Mouse (Mus musculus): ENCODE data around the gene Tpx2. TPM values are rescaled to one million over a fixed set of nuclear protein-coding genes. Genes with fewer than 3 reads are reported as not detected.

Gene Tpx2
- polyA plus RNA-seq, 1 experiment from 2014 or later, result 147 TPM

GRCm38 (mm10) chr2:152814213-152814874 lies 33.4 kb upstream of the Tpx2 start:
- H3K4me1 ChIP-seq, result peaks cover 20% of the 10 kb centered on the region
- H3K27me3 ChIP-seq (ENCODE audit: low read depth, poor library complexity, severe bottlenecking), result no peaks in the 10 kb centered on the region
- no peak overlapping the region for H3K27ac ChIP-seq
- no peak overlapping the region for H3K4me3 ChIP-seq
- DNase-seq (ENCODE audit: low spot score), result no peak
- no peaks in the 10 kb centered on the region for H3K9me3 ChIP-seq (replicated peaks)
- 87% methylated on average over 6 of the region's 6 CpGs for WGBS
- H3K36me3 ChIP-seq, result peaks cover 32% of the 10 kb centered on the region

DNA sequence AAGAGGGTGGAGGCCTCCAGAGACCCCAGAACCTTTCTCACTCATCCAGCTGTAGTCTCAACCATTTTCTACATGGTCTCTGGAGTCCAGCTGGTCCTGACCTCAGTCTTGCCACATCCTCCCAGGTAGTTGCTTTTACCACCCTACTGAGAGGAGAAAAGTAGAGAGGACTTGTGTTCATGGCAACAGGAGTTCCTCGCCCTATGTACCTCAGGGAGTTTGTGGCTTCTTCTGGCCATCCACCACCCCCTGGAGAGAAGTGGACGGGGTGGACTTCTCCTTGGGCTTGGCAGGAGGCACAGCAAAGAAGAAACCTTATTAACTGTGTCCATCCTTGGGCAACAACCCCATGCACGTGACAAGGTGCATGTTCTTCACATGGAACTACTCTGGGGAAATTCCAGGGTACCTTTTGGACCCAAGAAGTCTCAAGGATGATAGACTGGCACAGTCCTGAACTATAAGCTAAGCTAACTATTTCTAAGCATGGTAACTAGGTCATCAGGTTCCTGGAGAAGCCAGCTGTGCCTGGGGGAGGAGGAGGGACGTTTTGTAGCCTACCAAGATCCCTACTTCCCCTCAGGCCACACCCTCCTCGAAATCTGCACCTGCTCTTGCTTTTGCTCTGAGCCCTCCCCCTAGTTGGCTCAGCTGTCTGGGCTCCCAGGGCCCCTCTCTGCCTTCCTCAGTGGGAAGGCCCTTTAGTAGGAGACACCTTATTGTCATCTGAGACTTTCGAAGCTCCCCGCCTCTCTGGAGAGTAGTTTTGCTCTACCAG lies 31.7 kb upstream of the Tpx2 start:
- H3K9me3 ChIP-seq (replicated peaks), result no peaks in the 10 kb centered on the region
- peaks cover 37% of the 10 kb centered on the region for H3K4me1 ChIP-seq
- DNase-seq (ENCODE audit: low spot score), result no peak
- H3K4me3 ChIP-seq, result no peak overlapping the region
- no peaks in the 10 kb centered on the region for H3K27me3 ChIP-seq (ENCODE audit: low read depth, poor library complexity, severe bottlenecking)
- H3K27ac ChIP-seq, result 0 out of 2 replicates have a peak overlapping the region, but pooled peaks have one; percentile 17
- H3K36me3 ChIP-seq, result peaks cover 50% of the 10 kb centered on the region
- 72% methylated on average over 7 of the region's 7 CpGs for WGBS

DNA sequence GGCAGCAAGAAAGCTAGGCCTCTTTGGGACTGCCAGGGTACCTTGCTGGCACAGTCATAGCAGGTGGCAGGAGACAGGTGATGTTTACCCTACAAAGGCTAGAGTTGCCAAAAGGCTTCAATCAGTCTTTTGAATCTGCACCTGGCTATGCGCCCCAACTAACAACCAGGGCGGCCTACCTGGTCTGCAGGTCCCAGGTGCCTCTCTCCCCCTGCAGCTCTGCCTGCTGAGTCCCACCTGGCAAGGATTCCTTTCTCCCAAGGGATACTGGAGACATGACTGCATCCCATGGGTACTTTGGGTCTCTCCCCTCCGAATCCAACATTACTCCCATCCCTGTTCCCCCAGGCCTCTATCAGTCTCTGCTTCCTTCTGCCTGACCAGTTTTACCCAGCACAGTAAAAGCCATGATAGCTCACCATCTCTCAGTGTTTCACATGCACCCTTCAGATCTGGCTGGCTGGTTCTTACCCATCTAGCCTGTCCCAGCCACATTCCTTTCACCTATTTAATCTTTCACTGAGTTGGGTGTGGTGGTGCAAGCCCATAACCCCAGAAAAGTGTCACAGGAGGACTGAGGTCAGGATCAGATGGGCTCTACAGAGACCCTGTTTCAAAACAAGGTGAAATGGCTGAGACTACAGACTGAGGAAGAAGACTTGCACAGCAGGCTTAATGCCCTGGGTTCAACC lies 31.0 kb upstream of the Tpx2 start:
- WGBS, result 80% methylated on average over 3 of the region's 3 CpGs
- DNase-seq (ENCODE audit: low spot score), result no peak
- no peaks in the 10 kb centered on the region for H3K27me3 ChIP-seq (ENCODE audit: low read depth, poor library complexity, severe bottlenecking)
- H3K4me3 ChIP-seq, result no peak overlapping the region
- peaks cover 55% of the 10 kb centered on the region for H3K36me3 ChIP-seq
- H3K4me1 ChIP-seq, result peaks cover 37% of the 10 kb centered on the region
- H3K9me3 ChIP-seq (replicated peaks), result no peaks in the 10 kb centered on the region
- H3K27ac ChIP-seq, result 0 out of 2 replicates have a peak overlapping the region, but pooled peaks have one; percentile 17

- WGBS, result 82% methylated on average over 6 of the region's 6 CpGs
Measured at GRCm38 (mm10) chr2:152817596-152818291, 30.0 kb upstream of the Tpx2 start.

DNA sequence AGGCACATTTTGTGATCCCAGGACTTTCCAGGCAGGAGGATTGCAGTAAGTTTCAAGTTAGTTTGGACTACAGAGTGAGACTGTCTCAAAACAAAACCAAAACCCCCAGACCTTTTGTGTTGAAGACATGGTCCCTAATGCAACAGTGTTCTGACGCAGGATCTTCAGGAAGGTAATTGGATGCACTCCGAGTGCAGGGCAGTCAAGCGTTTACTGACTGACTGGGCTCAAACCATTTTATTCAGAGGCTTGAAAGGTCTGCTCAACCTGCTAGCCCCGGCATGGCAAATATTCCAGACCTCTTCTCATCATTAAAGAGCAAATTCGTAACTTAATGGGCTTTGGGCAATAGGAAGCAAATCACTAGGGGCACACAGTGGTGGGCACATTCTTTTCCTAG lies 29.1 kb upstream of the Tpx2 start:
- Histone ChIP-seq H3K9me3 (replicated peaks) (no peaks in the 10 kb centered on the region), H3K4me1 (peaks cover 30% of the 10 kb centered on the region), H3K27me3 (ENCODE audit: low read depth, poor library complexity, severe bottlenecking) (no peaks in the 10 kb centered on the region), H3K4me3 (no peak overlapping the region), H3K36me3 (peaks cover 61% of the 10 kb centered on the region), H3K27ac (no peak overlapping the region)
- no peak for DNase-seq (ENCODE audit: low spot score)
- 96% methylated on average over 5 of the region's 5 CpGs for WGBS

More at GRCm38 (mm10) chr2:152817596-152818291, 30.0 kb upstream of the Tpx2 start:
- no peak for DNase-seq (ENCODE audit: low spot score)
- Histone ChIP-seq H3K27ac (no peak overlapping the region; the same call in 1 of the 2 replicates), H3K4me3 (no peak overlapping the region), H3K9me3 (replicated peaks) (no peaks in the 10 kb centered on the region), H3K4me1 (peaks cover 30% of the 10 kb centered on the region), H3K27me3 (ENCODE audit: low read depth, poor library complexity, severe bottlenecking) (no peaks in the 10 kb centered on the region), H3K36me3 (peaks cover 61% of the 10 kb centered on the region)

GRCm38 (mm10) chr2:152819097-152819624 lies 28.6 kb upstream of the Tpx2 start:
- H3K36me3 ChIP-seq, result peaks cover 63% of the 10 kb centered on the region
- H3K4me3 ChIP-seq, result no peak overlapping the region
- peaks cover 30% of the 10 kb centered on the region for H3K4me1 ChIP-seq
- no peak for DNase-seq (ENCODE audit: low spot score)
- no peaks in the 10 kb centered on the region for H3K9me3 ChIP-seq (replicated peaks)
- H3K27ac ChIP-seq, result peak overlapping the region; percentile 83
- 94% methylated on average over 3 of the region's 3 CpGs for WGBS
- H3K27me3 ChIP-seq (ENCODE audit: low read depth, poor library complexity, severe bottlenecking), result no peaks in the 10 kb centered on the region

- WGBS, result 88% methylated on average over 4 of the region's 4 CpGs
- no peaks in the 10 kb centered on the region for H3K9me3 ChIP-seq (replicated peaks)
- H3K4me1 ChIP-seq, result peaks cover 30% of the 10 kb centered on the region
- DNase-seq (ENCODE audit: low spot score), result no peak
- no peaks in the 10 kb centered on the region for H3K27me3 ChIP-seq (ENCODE audit: low read depth, poor library complexity, severe bottlenecking)
- H3K4me3 ChIP-seq, result no peak overlapping the region
- peaks cover 64% of the 10 kb centered on the region for H3K36me3 ChIP-seq
- peak overlapping the region; percentile 83 for H3K27ac ChIP-seq
Measured at GRCm38 (mm10) chr2:152819926-152820325, 27.8 kb upstream of the Tpx2 start.

GRCm38 (mm10) chr2:152820369-152820768 lies 27.4 kb upstream of the Tpx2 start:
- 60% methylated on average over 2 of the region's 2 CpGs for WGBS
- Histone ChIP-seq H3K27ac (peak overlapping the region; percentile 83), H3K27me3 (ENCODE audit: low read depth, poor library complexity, severe bottlenecking) (no peaks in the 10 kb centered on the region), H3K4me3 (no peak overlapping the region), H3K4me1 (peaks cover 34% of the 10 kb centered on the region), H3K9me3 (replicated peaks) (no peaks in the 10 kb centered on the region), H3K36me3 (peaks cover 66% of the 10 kb centered on the region)
- DNase-seq (ENCODE audit: low spot score), result no peak

GRCm38 (mm10) chr2:152821023-152821422 lies 26.7 kb upstream of the Tpx2 start:
- no peak for DNase-seq (ENCODE audit: low spot score)
- peaks cover 34% of the 10 kb centered on the region for H3K4me1 ChIP-seq
- no peaks in the 10 kb centered on the region for H3K9me3 ChIP-seq (replicated peaks)
- peak overlapping the region; percentile 83 for H3K27ac ChIP-seq
- WGBS, result 53% methylated on average over 5 of the region's 5 CpGs
- peaks cover 69% of the 10 kb centered on the region for H3K36me3 ChIP-seq
- no peak overlapping the region for H3K4me3 ChIP-seq
- H3K27me3 ChIP-seq (ENCODE audit: low read depth, poor library complexity, severe bottlenecking), result no peaks in the 10 kb centered on the region

- H3K27me3 ChIP-seq (ENCODE audit: low read depth, poor library complexity, severe bottlenecking), result no peaks in the 10 kb centered on the region
- H3K9me3 ChIP-seq (replicated peaks), result no peaks in the 10 kb centered on the region
- no peak overlapping the region for H3K4me3 ChIP-seq
- H3K4me1 ChIP-seq, result peaks cover 34% of the 10 kb centered on the region
- peak overlapping the region; percentile 83 for H3K27ac ChIP-seq
- DNase-seq (ENCODE audit: low spot score), result no peak
- H3K36me3 ChIP-seq, result peaks cover 72% of the 10 kb centered on the region
Measured at GRCm38 (mm10) chr2:152821566-152821965, 26.2 kb upstream of the Tpx2 start.

- Histone ChIP-seq H3K9me3 (replicated peaks) (no peaks in the 10 kb centered on the region), H3K4me3 (no peak overlapping the region), H3K27ac (no peak overlapping the region), H3K27me3 (ENCODE audit: low read depth, poor library complexity, severe bottlenecking) (no peaks in the 10 kb centered on the region), H3K4me1 (peaks cover 52% of the 10 kb centered on the region), H3K36me3 (peaks cover 72% of the 10 kb centered on the region)
- 90% methylated on average over 1 of the region's 1 CpGs for WGBS
- no peak for DNase-seq (ENCODE audit: low spot score)
Measured at GRCm38 (mm10) chr2:152823770-152824169, 24.0 kb upstream of the Tpx2 start.

DNA sequence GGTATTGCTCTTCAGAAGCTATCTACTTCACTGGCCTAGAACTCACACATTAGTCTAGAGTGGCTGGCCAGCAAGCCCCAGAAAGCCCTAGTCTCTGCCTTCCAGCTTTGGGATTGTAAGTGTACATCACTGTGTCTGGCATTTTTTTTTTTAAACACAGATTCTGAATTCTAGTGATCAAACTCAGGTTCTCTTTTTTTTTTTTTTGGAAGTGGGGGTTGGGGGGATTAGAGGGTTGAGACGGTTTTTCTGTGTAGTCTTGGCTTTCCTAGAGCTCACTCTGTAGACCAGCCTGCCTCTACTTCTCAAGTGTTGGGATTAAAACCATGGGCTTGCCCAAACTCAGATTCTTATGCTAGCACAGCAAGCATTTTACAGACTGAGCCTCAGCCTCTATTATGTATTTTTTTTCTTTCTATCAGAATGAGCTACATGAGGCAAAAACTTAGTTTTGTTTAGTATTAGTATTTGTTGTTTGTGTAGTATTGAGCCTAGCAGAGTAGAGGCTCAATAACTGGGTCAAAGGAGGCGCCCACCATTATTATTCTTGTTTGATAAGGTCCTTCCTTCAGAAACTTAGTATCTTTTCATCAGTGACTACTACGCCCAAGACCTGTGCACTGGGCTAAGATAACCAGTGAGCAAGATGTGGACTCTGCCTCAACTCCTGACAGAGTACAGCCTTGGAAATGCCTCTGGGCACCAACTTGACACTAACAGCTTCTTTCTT lies 23.2 kb upstream of the Tpx2 start:
- Histone ChIP-seq H3K27ac (no peak overlapping the region), H3K9me3 (replicated peaks) (no peaks in the 10 kb centered on the region), H3K4me3 (no peak overlapping the region), H3K27me3 (ENCODE audit: low read depth, poor library complexity, severe bottlenecking) (no peaks in the 10 kb centered on the region), H3K4me1 (peaks cover 57% of the 10 kb centered on the region), H3K36me3 (peaks cover 70% of the 10 kb centered on the region)
- 87% methylated on average over 3 of the region's 3 CpGs for WGBS
- DNase-seq (ENCODE audit: low spot score), result no peak
